Mouse (Mus musculus) bone marrow, adult 2 months (tissue): ENCODE data around the gene Ap2b1. TPM values are rescaled to one million over a fixed set of nuclear protein-coding genes. Genes with fewer than 3 reads are reported as not detected.

Experiments used
- H3K27ac ChIP-seq: fragments of 200-500 bp; 2 replicates; pipeline ENCODE4 v1.5.1; 2012; ENCODE audit warnings: low read depth, mild to moderate bottlenecking, control low read depth, inconsistent platforms, low read length; ENCODE audit not compliant: control insufficient read depth, poor library complexity, insufficient read depth
- H3K4me1 ChIP-seq: fragments of 200-500 bp; 2 replicates; pipeline ENCODE4 v1.6.1; 2011; ENCODE audit warnings: low read length; ENCODE audit not compliant: control insufficient read depth, insufficient read depth
- H3K4me3 ChIP-seq: fragments of 200-500 bp; replicated peaks from 2 replicates; pipeline ENCODE3; 2011; ENCODE audit warnings: mild to moderate bottlenecking, low read depth, low read length, control low read depth; ENCODE audit not compliant: control insufficient read depth
- CTCF ChIP-seq: fragments of 200-500 bp; IDR thresholded peaks from 2 replicates; pipeline ENCODE4 v1.5.1; 2011; ENCODE audit warnings: low read length, control low read depth; ENCODE audit not compliant: control insufficient read depth, insufficient read depth
- POLR2A ChIP-seq: fragments of 200-500 bp; IDR thresholded peaks from 2 replicates; pipeline ENCODE4 v1.6.1; 2011; ENCODE audit warnings: low read depth, mild to moderate bottlenecking, control low read depth, low read length, borderline replicate concordance; ENCODE audit not compliant: control insufficient read depth
- WGBS: fragments of 180-500 bp; shearing (Covaris S2); methylation state at CpG from one replicate; pipeline ENCODE4 v1.1.7; 2018; 5-methylcytosine and 5-hydroxymethylcytosine counted together
- polyA plus RNA-seq: library from polyadenylated mRNA; stranded (reverse); fragments of >200 nt; gene quantifications from 2 replicates; pipeline ENCODE4 v1.2.4, GENCODE M21; 2011; ENCODE audit warnings: low replicate concordance; ENCODE audit not compliant: missing spikeins, insufficient read depth, insufficient read length

Gene Ap2b1
- polyA plus RNA-seq, 1 experiment, result 59.2 TPM

DNA sequence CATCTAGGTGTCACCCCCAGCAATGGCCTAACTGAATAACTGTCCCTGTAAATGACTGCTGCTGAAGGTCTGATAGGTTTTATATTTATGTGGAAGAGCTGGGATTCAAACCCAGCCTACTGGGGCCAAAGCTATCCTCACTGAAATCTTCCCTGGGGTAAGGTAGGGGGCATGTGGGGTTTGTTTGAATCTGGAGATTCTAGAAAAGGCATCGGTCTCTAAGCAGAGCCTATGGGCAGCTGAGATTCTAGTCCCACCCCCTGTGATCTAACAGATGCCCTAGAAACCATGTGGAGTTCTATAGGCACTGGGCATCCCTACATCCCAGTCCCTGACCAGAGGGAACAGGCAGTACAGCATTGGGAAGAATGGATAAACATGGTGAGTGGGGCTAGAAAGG lies 138.6 kb downstream of the Ap2b1 start, which contains the start of gene 1700020L24Rik:
Gene 1700020L24Rik (plus strand): TSS at position 301 of the 400 bp plus-strand sequence.
- Histone ChIP-seq H3K4me1 (peaks cover 2% of the 10 kb centered on the region), H3K27ac (no peak within 1 kb of the TSS), H3K4me3 (no peak within 1 kb of the TSS)
- 86% methylated on average over 1 of the region's 1 CpGs for WGBS
- no peak for TF ChIP-seq CTCF
- TF ChIP-seq POLR2A, result no peak

DNA sequence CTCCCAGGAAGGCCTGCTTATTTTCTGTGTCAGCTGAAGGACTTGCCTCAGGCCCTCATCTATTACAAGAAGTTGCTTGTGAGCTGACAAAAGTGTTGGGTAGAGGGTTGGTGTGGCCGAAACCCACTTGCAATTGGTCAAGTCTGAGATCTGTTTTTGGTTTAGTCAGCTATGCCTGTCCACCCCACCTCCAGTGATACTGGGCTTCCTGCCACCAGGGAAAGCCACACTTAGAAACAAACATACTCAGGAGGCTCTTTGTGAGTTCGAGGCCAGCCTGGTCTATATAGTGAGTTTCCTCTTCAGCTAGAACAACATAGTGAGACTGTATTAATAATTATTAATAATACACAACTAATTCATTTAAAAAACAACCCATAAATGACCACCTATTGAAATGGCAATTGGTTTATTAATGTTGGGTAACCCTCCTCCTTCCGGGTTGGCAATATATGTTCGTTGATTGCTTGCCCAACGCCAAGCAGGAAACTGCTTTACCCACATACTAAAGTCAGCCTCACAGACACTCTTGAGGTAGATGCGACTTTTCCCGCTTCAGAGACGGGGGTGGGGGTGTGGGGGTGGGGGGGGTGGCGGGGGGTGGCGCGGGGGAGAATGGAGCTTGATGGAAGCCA lies 140.7 kb downstream of the Ap2b1 start:
- TF ChIP-seq POLR2A, result no peak
- TF ChIP-seq CTCF, result no peak
- H3K4me3 ChIP-seq, result peak overlapping the region; percentile 42
- H3K27ac ChIP-seq, result peak overlapping the region; percentile 65
- WGBS, result 8% methylated on average over 11 of the region's 11 CpGs
- H3K4me1 ChIP-seq, result peaks cover 2% of the 10 kb centered on the region; the same call in 1 of the 2 replicates

DNA sequence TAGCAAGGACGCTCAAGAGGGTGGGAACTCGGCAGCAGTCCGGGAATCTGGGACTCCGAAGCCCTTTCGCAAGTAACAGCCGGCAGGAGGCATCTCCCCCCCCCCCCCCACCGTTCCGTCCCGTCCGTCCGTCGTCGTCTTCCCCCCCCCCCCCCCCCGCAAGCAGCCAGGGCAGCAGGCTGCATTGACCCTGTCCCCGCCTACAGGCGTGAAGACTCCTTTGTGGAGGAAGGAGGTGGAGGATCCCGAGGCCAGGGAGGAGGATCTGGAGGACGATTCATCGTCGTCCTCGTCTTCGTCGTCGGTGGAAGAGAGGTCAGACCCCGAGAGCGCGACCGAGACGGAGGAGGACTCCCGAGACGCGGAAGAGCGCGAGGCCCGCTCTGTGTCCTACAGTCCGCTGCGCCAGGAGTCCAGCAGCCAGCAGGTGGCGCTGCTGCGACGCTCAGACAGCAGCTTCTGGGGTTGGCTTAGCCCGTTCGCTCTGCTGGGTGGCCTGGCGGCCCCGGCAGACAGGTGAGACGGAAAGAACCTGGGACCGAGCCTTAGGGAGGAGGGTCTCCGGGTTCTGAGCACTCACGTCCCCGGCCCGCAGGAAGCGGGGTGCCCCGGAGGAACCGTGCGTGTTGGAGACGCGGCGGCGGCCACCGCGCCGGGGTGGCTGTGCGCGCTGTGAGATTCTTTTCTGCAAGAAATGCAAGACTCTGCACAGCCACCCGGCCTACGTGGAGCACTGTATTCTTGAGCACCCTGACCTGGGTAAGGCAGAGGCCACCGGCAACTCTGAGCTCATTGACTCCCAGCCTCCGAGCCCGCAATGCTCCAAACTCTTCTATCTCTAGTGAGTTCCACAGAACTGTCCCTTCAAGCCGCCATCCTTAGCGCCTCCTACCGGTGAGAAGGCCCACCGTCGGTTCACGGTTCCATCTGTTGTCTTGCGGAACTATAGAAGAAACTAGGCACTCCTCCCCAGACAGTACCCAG lies 141.5 kb downstream of the Ap2b1 start:
- under 1% methylated on average over 66 of the region's 75 CpGs for WGBS
- H3K27ac ChIP-seq, result peak overlapping the region; percentile 88
- peak; percentile 98 for TF ChIP-seq CTCF
- TF ChIP-seq POLR2A, result peak; percentile 83; the same call in 1 of the 2 replicates
- H3K4me3 ChIP-seq, result peak overlapping the region; percentile 84
- peaks cover 2% of the 10 kb centered on the region for H3K4me1 ChIP-seq

DNA sequence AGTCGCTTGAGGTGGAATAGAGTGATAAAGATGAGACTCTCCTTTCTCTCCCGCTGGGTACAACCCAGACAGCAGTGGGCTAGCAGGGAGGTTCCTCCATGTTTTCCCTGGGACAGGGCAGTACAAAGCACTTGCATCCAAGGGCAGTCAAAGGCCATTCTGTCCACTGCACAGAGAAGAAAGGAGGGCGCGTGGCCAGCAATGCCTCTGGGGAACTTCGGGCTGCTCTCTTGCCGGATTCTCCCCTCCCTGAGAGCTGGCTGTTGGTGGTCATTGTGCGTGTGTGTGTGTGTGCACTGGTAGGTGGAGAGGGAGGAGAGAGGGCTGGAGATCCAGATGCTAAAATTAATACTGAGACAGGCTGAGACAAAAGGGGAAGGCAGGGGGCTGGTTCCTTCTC lies 142.4 kb downstream of the Ap2b1 start:
- H3K4me3 ChIP-seq, result peak overlapping the region; percentile 10
- H3K4me1 ChIP-seq, result peaks cover 2% of the 10 kb centered on the region
- TF ChIP-seq CTCF (no peak), POLR2A (no peak)
- WGBS, result 58% methylated on average over 7 of the region's 7 CpGs
- no peak overlapping the region for H3K27ac ChIP-seq

DNA sequence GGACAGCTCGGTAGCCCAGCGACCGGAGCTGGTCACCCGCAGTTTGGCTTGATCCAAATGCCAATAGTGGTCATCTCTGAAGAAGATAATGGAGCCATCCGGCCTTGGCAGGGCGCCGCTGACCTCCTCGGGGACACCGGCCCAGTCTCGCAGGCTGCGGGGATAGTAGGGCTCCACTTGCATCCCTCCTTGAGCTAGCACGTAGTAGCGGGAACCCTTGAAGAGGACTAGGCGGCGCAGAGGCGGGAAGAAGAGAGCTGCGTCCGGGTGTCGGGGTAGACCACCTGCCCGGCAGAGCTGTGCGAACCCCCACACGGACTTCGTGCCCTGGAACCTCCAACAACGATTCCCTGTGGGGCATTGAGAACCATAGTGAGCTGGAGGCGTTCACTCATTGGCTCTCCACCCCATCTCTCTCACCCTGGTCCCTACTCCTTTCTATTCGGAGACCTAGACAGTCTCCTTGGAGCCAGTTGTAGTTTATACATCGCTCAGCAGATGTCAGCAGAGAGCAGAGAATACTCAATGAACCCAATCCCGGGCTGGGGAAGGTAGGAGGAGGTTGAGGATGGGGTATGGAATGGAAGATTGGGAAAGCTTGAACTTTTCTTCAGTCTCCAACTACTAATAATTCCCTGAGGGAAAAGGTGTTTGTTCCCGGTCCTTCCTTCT lies 143.9 kb downstream of the Ap2b1 start:
- Histone ChIP-seq H3K27ac (no peak overlapping the region), H3K4me3 (peak overlapping the region; percentile 10), H3K4me1 (peaks cover 2% of the 10 kb centered on the region)
- 19% methylated on average over 29 of the region's 29 CpGs for WGBS
- TF ChIP-seq CTCF (peak; percentile 47), POLR2A (no peak)

DNA sequence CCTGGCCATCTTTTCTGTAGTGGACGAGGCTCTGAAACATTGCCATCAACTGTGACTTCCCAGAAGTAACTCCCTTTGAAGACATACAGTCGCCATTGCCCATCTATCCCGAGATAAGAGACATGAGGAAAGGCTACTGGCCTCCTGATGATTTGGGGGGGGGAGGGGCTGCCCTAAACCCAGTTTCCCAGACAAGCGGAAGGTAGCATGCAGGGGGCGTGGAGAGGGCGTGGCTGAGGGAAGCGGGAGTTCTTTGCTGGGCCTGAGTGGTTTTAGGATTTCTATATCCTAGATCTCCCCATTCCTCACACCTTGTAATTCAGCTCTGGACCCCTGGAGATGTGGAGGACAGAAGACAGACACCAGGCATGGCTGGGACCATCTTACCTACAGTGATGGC lies 145.0 kb downstream of the Ap2b1 start:
- 4% methylated on average over 7 of the region's 7 CpGs for WGBS
- no peak for TF ChIP-seq CTCF
- TF ChIP-seq POLR2A, result no peak
- Histone ChIP-seq H3K27ac (no peak overlapping the region), H3K4me1 (peaks cover under 1% of the 10 kb centered on the region; the same call in 1 of the 2 replicates), H3K4me3 (no peak overlapping the region)

DNA sequence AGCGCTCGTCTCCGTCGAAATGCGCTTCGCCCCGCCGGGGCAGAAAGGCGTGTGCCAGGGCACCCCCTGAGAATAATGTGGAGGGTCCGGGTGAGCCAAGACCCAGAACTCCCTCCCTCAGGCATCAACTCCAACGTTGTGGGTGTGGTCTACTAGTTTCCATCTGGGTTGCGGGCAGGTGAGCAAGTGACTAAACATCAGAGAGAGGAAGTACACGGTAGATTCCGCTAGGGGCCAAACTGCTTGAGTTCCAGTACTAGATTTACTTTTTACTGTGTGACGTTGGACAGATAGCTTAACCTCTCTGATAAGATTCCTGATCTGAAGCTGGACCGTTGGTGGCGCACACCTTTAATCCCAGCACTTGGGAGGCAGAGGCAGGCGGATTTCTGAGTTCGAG lies 146.2 kb downstream of the Ap2b1 start:
- no peak overlapping the region for H3K27ac ChIP-seq
- 19% methylated on average over 19 of the region's 19 CpGs for WGBS
- H3K4me1 ChIP-seq, result no peaks in the 10 kb centered on the region; the same call in 1 of the 2 replicates
- TF ChIP-seq CTCF (no peak), POLR2A (no peak)
- peak overlapping the region; percentile 47 for H3K4me3 ChIP-seq
